Mouse (Mus musculus) activated CD4-positive, CD25-positive, alpha-beta regulatory T cell, adult 4 months (primary cell): ENCODE measurements at regions not wholly inside any gene's neighbourhood (a gene's known extent, or its start where the extent isn't known, plus 50 kb on each side); places are given as distances from the start of the nearest gene placed in this dataset.
A peak's percentile ranks its signal among the peaks of the same experiment; 100 is the strongest.

Experiments
- ATAC-seq: one replicate; pipeline ENCODE4 v1.8.0; 2017

- no peak for ATAC-seq
Measured at GRCm38 (mm10) chr1:136723839-136724443, 99.2 kb downstream of the Zfp281 start.

- no peak for ATAC-seq
Measured at GRCm38 (mm10) chr1:136725242-136725641, 100.5 kb downstream of the Zfp281 start.

GRCm38 (mm10) chr1:136726145-136726935 is 101.6 kb downstream of the Zfp281 start:
- peak; percentile 46 for ATAC-seq

GRCm38 (mm10) chr1:136727868-136728631 is 103.3 kb downstream of the Zfp281 start:
- ATAC-seq = no peak

- no peak for ATAC-seq
Measured at GRCm38 (mm10) chr1:136728632-136728944, 103.9 kb downstream of the Zfp281 start.

- no peak for ATAC-seq
Measured at GRCm38 (mm10) chr1:136730638-136731037, 105.9 kb downstream of the Zfp281 start.

GRCm38 (mm10) chr1:136738030-136738429 is 113.3 kb downstream of the Zfp281 start:
- ATAC-seq = no peak

- ATAC-seq = peak; percentile 36
Measured at GRCm38 (mm10) chr1:136739486-136739885, 114.8 kb downstream of the Zfp281 start.

- ATAC-seq = no peak
Measured at GRCm38 (mm10) chr1:136741061-136741460, 116.4 kb downstream of the Zfp281 start.

- ATAC-seq = no peak
Measured at GRCm38 (mm10) chr1:136749188-136749587, 124.5 kb downstream of the Zfp281 start.

GRCm38 (mm10) chr1:136751464-136752191 is 126.9 kb downstream of the Zfp281 start:
- no peak for ATAC-seq

GRCm38 (mm10) chr1:136754286-136754685 is 129.6 kb downstream of the Zfp281 start:
- ATAC-seq = no peak

- no peak for ATAC-seq
Measured at GRCm38 (mm10) chr1:136758730-136759129, 134.0 kb downstream of the Zfp281 start.

- ATAC-seq = no peak
Measured at GRCm38 (mm10) chr1:136759164-136759563, 134.5 kb downstream of the Zfp281 start.

- ATAC-seq = no peak
Measured at GRCm38 (mm10) chr1:136761467-136761866, 136.8 kb downstream of the Zfp281 start.

- no peak for ATAC-seq
Measured at GRCm38 (mm10) chr1:136768969-136769401, 144.3 kb downstream of the Zfp281 start.

- no peak for ATAC-seq
Measured at GRCm38 (mm10) chr1:136773743-136774142, 149.0 kb downstream of the Zfp281 start.

GRCm38 (mm10) chr1:136776211-136776610 is 151.5 kb downstream of the Zfp281 start:
- ATAC-seq = no peak

- ATAC-seq = no peak
Measured at GRCm38 (mm10) chr1:136777263-136777980, 152.7 kb downstream of the Zfp281 start.

- no peak for ATAC-seq
Measured at GRCm38 (mm10) chr1:136779384-136779783, 154.7 kb downstream of the Zfp281 start.

- ATAC-seq = no peak
Measured at GRCm38 (mm10) chr1:136781561-136782025, 156.9 kb downstream of the Zfp281 start.

GRCm38 (mm10) chr1:136782261-136782660 is 157.6 kb downstream of the Zfp281 start:
- no peak for ATAC-seq
